Mouse (Mus musculus): Measurements from ENCODE around the gene Dgcr6.

Dgcr6 gene

DNA sequence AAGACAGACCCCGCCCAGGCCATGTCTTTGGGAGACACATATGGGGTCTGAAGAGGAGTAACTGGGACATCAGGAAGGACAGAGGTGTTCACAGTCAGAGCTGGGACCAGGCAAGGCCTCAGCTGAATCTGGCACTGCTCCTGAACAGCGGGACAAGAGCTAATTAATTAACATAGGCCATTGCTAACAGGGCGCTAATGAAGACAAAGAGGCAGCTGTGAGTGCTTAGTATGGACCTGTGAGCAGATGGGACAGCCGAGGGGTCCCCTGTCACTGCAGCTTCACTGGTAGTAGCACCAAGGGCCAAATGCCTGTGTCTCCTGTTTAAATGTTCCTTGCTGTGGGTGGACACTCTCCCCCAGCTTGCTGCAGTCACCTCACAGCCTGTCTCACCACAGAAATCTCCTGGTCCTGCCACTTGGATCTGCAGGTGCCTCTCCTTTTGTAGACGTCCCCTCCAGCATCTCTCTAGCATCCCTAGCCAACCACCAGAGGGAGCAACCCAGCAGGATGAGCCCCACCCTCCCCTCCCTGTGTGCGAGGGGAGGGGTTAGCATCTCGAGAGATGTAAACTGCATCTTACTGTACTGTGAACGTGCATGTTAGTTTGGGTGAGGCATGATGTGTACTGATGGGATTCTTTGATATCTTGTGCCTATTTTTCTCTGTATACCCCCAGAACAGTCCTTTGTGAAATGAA, 66.5 kb downstream of the Dgcr6 start:
- peak; percentile 22 for DNase-seq (ENCODE audit: low read depth, low spot score)
- Histone ChIP-seq H3K36me3 (ENCODE audit: control insufficient read depth, insufficient read depth, low read length, poor library complexity, severe bottlenecking) (no peaks in the 10 kb centered on the region), H3K27me3 (ENCODE audit: control insufficient read depth, insufficient read depth, low read length, poor library complexity, severe bottlenecking) (no peaks in the 10 kb centered on the region)
